Mouse (Mus musculus) limb, embryonic 14.5 days (tissue): ENCODE measurements around the gene Atpif1. TPM values are rescaled to one million over a fixed set of nuclear protein-coding genes. Genes with fewer than 3 reads are reported as not detected.
"Not testable (repeated sequence)": the region's sequence is repeated elsewhere in the genome, so short reads cannot be mapped to it uniquely, and the experiment has no call there.

Experiments
- ATAC-seq: fragments of 200-750 bp; cut with Nextera tagmentation; 2 replicates; pipeline ENCODE4 v1.8.0; 2017; ENCODE audit warnings: low read depth, moderate number of reproducible peaks, moderate TSS enrichment; ENCODE audit not compliant: low FRiP score
- DNase-seq: peaks from one replicate; pipeline ENCODE4 v3.0.0-alpha.2; 2015; ENCODE audit warnings: low spot score
- H3K27ac ChIP-seq: fragments of 300-500 bp; sonication (generic); replicated peaks from 2 replicates; pipeline ENCODE4 v1.5.1; 2014; ENCODE audit warnings: low read depth, mild to moderate bottlenecking, low read length, moderate library complexity, mixed read lengths
- H3K27me3 ChIP-seq: fragments of 300-500 bp; sonication (generic); 2 replicates; pipeline ENCODE4 v1.6.1; 2014; ENCODE audit warnings: low read length, mixed read lengths; ENCODE audit not compliant: control insufficient read depth, insufficient read depth
- H3K36me3 ChIP-seq: fragments of 300-500 bp; sonication (generic); 2 replicates; pipeline ENCODE4 v1.6.1; 2014; ENCODE audit warnings: mild to moderate bottlenecking, low read length, moderate library complexity, mixed read lengths; ENCODE audit not compliant: control insufficient read depth, insufficient read depth
- H3K4me1 ChIP-seq: fragments of 300-500 bp; sonication (generic); 2 replicates; pipeline ENCODE4 v1.6.1; 2014; ENCODE audit warnings: antibody characterized with exemption, low read length, mixed read lengths; ENCODE audit not compliant: control insufficient read depth, insufficient read depth
- H3K4me2 ChIP-seq: fragments of 300-500 bp; sonication (generic); replicated peaks from 2 replicates; pipeline ENCODE4 v1.6.1; 2014; ENCODE audit warnings: low read depth, mild to moderate bottlenecking, low read length, moderate library complexity; ENCODE audit not compliant: severe bottlenecking
- H3K4me3 ChIP-seq: fragments of 300-500 bp; sonication (generic); replicated peaks from 2 replicates; pipeline ENCODE4 v1.5.1; 2014; ENCODE audit warnings: low read length
- H3K9ac ChIP-seq: fragments of 300-500 bp; sonication (generic); 2 replicates; pipeline ENCODE4 v1.6.1; 2014; ENCODE audit warnings: mild to moderate bottlenecking, low read depth, low read length, moderate library complexity; ENCODE audit not compliant: severe bottlenecking
- H3K9me3 ChIP-seq: fragments of 300-500 bp; sonication (generic); 2 replicates; pipeline ENCODE4 v1.6.1; 2016; ENCODE audit warnings: low read length; ENCODE audit not compliant: control insufficient read depth
- POLR2A ChIP-seq: fragments of 200-500 bp; IDR thresholded peaks from 2 replicates; pipeline ENCODE4 v1.8.0; 2012; ENCODE audit warnings: inconsistent platforms, mild to moderate bottlenecking, moderate library complexity, borderline replicate concordance; ENCODE audit not compliant: insufficient read depth, insufficient read length; ENCODE audit errors: extremely low read depth
- WGBS: fragments of 180-500 bp; shearing (Covaris S2); extraction: QIAGEN DNeasy Blood & Tissue Kit; methylation state at CpG from one replicate; pipeline ENCODE4 v1.1.7; 2014; 5-methylcytosine and 5-hydroxymethylcytosine counted together
- polyA plus RNA-seq, 2 experiments: library from polyadenylated mRNA; depleted of rRNA in 1 of 2; stranded (reverse) in 1 of 2; unstranded in 1 of 2; fragments of >200 nt; fragmentation: Nextera tagmentation in 1 of 2; extraction: Ambion mirVana in 1 of 2; gene quantifications; 2 replicates each; pipeline versions ENCODE4 v1.2.1 to v1.2.3; 2012 to 2014

Atpif1 gene
- polyA plus RNA-seq, 2 experiments: 583 to 986 TPM

GRCm38 (mm10) chr4:132482956-132483608 lies 50.4 kb downstream of the Atpif1 start:
- Histone ChIP-seq H3K4me3 (no peak overlapping the region), H3K4me2 (no peak overlapping the region), H3K27ac (no peak overlapping the region), H3K36me3 (no peaks in the 10 kb centered on the region), H3K9me3 (no peaks in the 10 kb centered on the region), H3K27me3 (no peaks in the 10 kb centered on the region), H3K4me1 (no peaks in the 10 kb centered on the region), H3K9ac (no peak overlapping the region)
- ATAC-seq (no peak), DNase-seq (no peak)
- WGBS: 69% methylated on average over 13 of the region's 13 CpGs
- TF ChIP-seq POLR2A: no peak

GRCm38 (mm10) chr4:132482104-132482503 lies 51.4 kb downstream of the Atpif1 start:
- not testable (repeated sequence) for H3K9me3 ChIP-seq, H3K36me3 ChIP-seq, H3K4me3 ChIP-seq, H3K4me1 ChIP-seq, H3K9ac ChIP-seq, ATAC-seq, H3K4me2 ChIP-seq, DNase-seq, H3K27me3 ChIP-seq, H3K27ac ChIP-seq
- WGBS: 68% methylated on average over 3 of the region's 3 CpGs

Other genes with a start within 250 kb of the Atpif1 start
- gene Rab42, start 230.3 kb downstream of the Atpif1 start, polyA plus RNA-seq (2012; rRNA removed): 2.0 TPM in 2 replicates
- gene Rab42, start 230.3 kb downstream of the Atpif1 start, polyA plus RNA-seq (2014; fragmentation: Nextera tagmentation; extraction: Ambion mirVana): 1.0 and 1.2 TPM in 2 replicates
- gene Trnau1ap, start 204.1 kb downstream of the Atpif1 start, polyA plus RNA-seq (2012; rRNA removed): 30.4 and 36.6 TPM in 2 replicates
- 74.4 and 77.5 TPM in 2 replicates for gene Trnau1ap, start 204.1 kb downstream of the Atpif1 start, polyA plus RNA-seq (2014; fragmentation: Nextera tagmentation; extraction: Ambion mirVana)
- 38.7 and 39.4 TPM in 2 replicates for gene Rcc1, start 180.1 kb downstream of the Atpif1 start, polyA plus RNA-seq (2012; rRNA removed)
- 41.3 and 42.0 TPM in 2 replicates for gene Rcc1, start 180.1 kb downstream of the Atpif1 start, polyA plus RNA-seq (2014; fragmentation: Nextera tagmentation; extraction: Ambion mirVana)
- 26.9 and 28.5 TPM in 2 replicates for gene Phactr4, start 111.2 kb downstream of the Atpif1 start, polyA plus RNA-seq (2012; rRNA removed)
- gene Phactr4, start 111.2 kb downstream of the Atpif1 start, polyA plus RNA-seq (2014; fragmentation: Nextera tagmentation; extraction: Ambion mirVana): 23.6 and 25.9 TPM in 2 replicates
- 9.1 and 9.7 TPM in 2 replicates for gene Med18, start 69.7 kb downstream of the Atpif1 start, polyA plus RNA-seq (2012; rRNA removed)
- 8.7 and 9.0 TPM in 2 replicates for gene Med18, start 69.7 kb downstream of the Atpif1 start, polyA plus RNA-seq (2014; fragmentation: Nextera tagmentation; extraction: Ambion mirVana)
- gene Sesn2, start 23.2 kb downstream of the Atpif1 start, polyA plus RNA-seq (2012; rRNA removed): 6.4 and 7.4 TPM in 2 replicates
- gene Sesn2, start 23.2 kb downstream of the Atpif1 start, polyA plus RNA-seq (2014; fragmentation: Nextera tagmentation; extraction: Ambion mirVana): 5.9 and 6.2 TPM in 2 replicates
- 91.3 and 114 TPM in 2 replicates for gene Dnajc8, start 1.9 kb upstream of the Atpif1 start, polyA plus RNA-seq (2012; rRNA removed)
- gene Dnajc8, start 1.9 kb upstream of the Atpif1 start, polyA plus RNA-seq (2014; fragmentation: Nextera tagmentation; extraction: Ambion mirVana): 144 and 153 TPM in 2 replicates
- gene Ptafr, start 30.4 kb upstream of the Atpif1 start, polyA plus RNA-seq (2012; rRNA removed): 1.2 and 1.3 TPM in 2 replicates
- gene Ptafr, start 30.4 kb upstream of the Atpif1 start, polyA plus RNA-seq (2014; fragmentation: Nextera tagmentation; extraction: Ambion mirVana): 0.36 and 0.86 TPM in 2 replicates
- 42.0 and 45.1 TPM in 2 replicates for gene Eya3, start 105.3 kb upstream of the Atpif1 start, polyA plus RNA-seq (2012; rRNA removed)
- gene Eya3, start 105.3 kb upstream of the Atpif1 start, polyA plus RNA-seq (2014; fragmentation: Nextera tagmentation; extraction: Ambion mirVana): 23.7 and 24.3 TPM in 2 replicates
- gene Xkr8, start 198.9 kb upstream of the Atpif1 start, polyA plus RNA-seq (2012; rRNA removed): 8.0 and 10.2 TPM in 2 replicates
- 7.3 and 9.9 TPM in 2 replicates for gene Xkr8, start 198.9 kb upstream of the Atpif1 start, polyA plus RNA-seq (2014; fragmentation: Nextera tagmentation; extraction: Ambion mirVana)
- gene Smpdl3b, start 223.6 kb upstream of the Atpif1 start, polyA plus RNA-seq (2012; rRNA removed): 8.0 and 9.0 TPM in 2 replicates
- 6.3 and 7.1 TPM in 2 replicates for gene Smpdl3b, start 223.6 kb upstream of the Atpif1 start, polyA plus RNA-seq (2014; fragmentation: Nextera tagmentation; extraction: Ambion mirVana)
- gene Rpa2, start 234.7 kb upstream of the Atpif1 start, polyA plus RNA-seq (2012; rRNA removed): 74.5 and 76.4 TPM in 2 replicates
- gene Rpa2, start 234.7 kb upstream of the Atpif1 start, polyA plus RNA-seq (2014; fragmentation: Nextera tagmentation; extraction: Ambion mirVana): 104 and 114 TPM in 2 replicates